Mouse (Mus musculus): ENCODE measurements around the gene Gm9887. TPM values are rescaled to one million over a fixed set of nuclear protein-coding genes. Genes with fewer than 3 reads are reported as not detected.

The Gm9887 gene
- polyA plus RNA-seq, 1 experiment = 6.5 TPM

GRCm38 (mm10) chr12:69402100-69402499 is 29.8 kb upstream of the Gm9887 start:
- Histone ChIP-seq H3K27me3 (ENCODE audit: control insufficient read depth, insufficient read depth, insufficient read length) (no peaks in the 10 kb centered on the region), H3K79me3 (ENCODE audit: low read depth) (no peaks in the 10 kb centered on the region), H3ac (ENCODE audit: control insufficient read depth, insufficient read length, low read depth) (peak overlapping the region; percentile 56), H3K4me3 (ENCODE audit: insufficient read depth, poor library complexity, severe bottlenecking) (no peak overlapping the region), H3K79me2 (ENCODE audit: control insufficient read depth, insufficient read depth) (no peaks in the 10 kb centered on the region), H3K36me3 (ENCODE audit: control insufficient read depth, insufficient read depth) (no peaks in the 10 kb centered on the region)
- TF ChIP-seq MYOD1 (IDR thresholded peaks at IDR 0.05; ENCODE audit: control insufficient read depth, insufficient read length, low read depth) (no peak), USF1 (IDR thresholded peaks at IDR 0.05; ENCODE audit: low read depth) (peak; percentile 15), CTCF (IDR thresholded peaks at IDR 0.05; ENCODE audit: control insufficient read depth, insufficient read depth, insufficient read length) (no peak), MYOG (IDR thresholded peaks at IDR 0.05; ENCODE audit: control insufficient read depth, extremely low read depth, insufficient read length) (no peak)

GRCm38 (mm10) chr12:69400871-69401286 is 28.6 kb upstream of the Gm9887 start:
- H3K4me3 ChIP-seq (ENCODE audit: insufficient read depth, poor library complexity, severe bottlenecking) = no peak overlapping the region
- H3K27me3 ChIP-seq (ENCODE audit: control insufficient read depth, insufficient read depth, insufficient read length) = no peaks in the 10 kb centered on the region
- no peak for TF ChIP-seq USF1 (IDR thresholded peaks at IDR 0.05; ENCODE audit: low read depth)
- no peak for TF ChIP-seq CEBPB (IDR thresholded peaks at IDR 0.05; ENCODE audit: low read depth)
- TF ChIP-seq MYOD1 (IDR thresholded peaks at IDR 0.05; ENCODE audit: control insufficient read depth, insufficient read length, low read depth) = no peak
- TF ChIP-seq MAX (IDR thresholded peaks at IDR 0.05) = no peak
- TF ChIP-seq FOSL1 (IDR thresholded peaks at IDR 0.05; ENCODE audit: insufficient read depth, low read length, poor library complexity, severe bottlenecking) = no peak
- no peak for TF ChIP-seq MYOG (IDR thresholded peaks at IDR 0.05; ENCODE audit: control insufficient read depth, extremely low read depth, insufficient read length)
- TF ChIP-seq CTCF (IDR thresholded peaks at IDR 0.05; ENCODE audit: control insufficient read depth, insufficient read depth, insufficient read length) = no peak
- no peaks in the 10 kb centered on the region for H3K79me3 ChIP-seq (ENCODE audit: low read depth)
- no peaks in the 10 kb centered on the region for H3K79me2 ChIP-seq (ENCODE audit: control insufficient read depth, insufficient read depth)
- H3ac ChIP-seq (ENCODE audit: control insufficient read depth, insufficient read length, low read depth) = no peak overlapping the region
- no peaks in the 10 kb centered on the region for H3K36me3 ChIP-seq (ENCODE audit: control insufficient read depth, insufficient read depth)

- no peaks in the 10 kb centered on the region for H3K79me3 ChIP-seq (ENCODE audit: low read depth)
- H3K4me3 ChIP-seq (ENCODE audit: insufficient read depth, poor library complexity, severe bottlenecking) = no peak overlapping the region
- TF ChIP-seq MAX (IDR thresholded peaks at IDR 0.05) (no peak), FOSL1 (IDR thresholded peaks at IDR 0.05; ENCODE audit: insufficient read depth, low read length, poor library complexity, severe bottlenecking) (no peak), MYOD1 (IDR thresholded peaks at IDR 0.05; ENCODE audit: control insufficient read depth, insufficient read length, low read depth) (no peak)
- no peaks in the 10 kb centered on the region for H3K36me3 ChIP-seq (ENCODE audit: control insufficient read depth, insufficient read depth)
- H3ac ChIP-seq (ENCODE audit: control insufficient read depth, insufficient read length, low read depth) = no peak overlapping the region
- no peaks in the 10 kb centered on the region for H3K79me2 ChIP-seq (ENCODE audit: control insufficient read depth, insufficient read depth)
- H3K27me3 ChIP-seq (ENCODE audit: control insufficient read depth, insufficient read depth, insufficient read length) = no peaks in the 10 kb centered on the region
These were observed 28.1 kb upstream of the Gm9887 start for GRCm38 (mm10) chr12:69400367-69400766.

GRCm38 (mm10) chr12:69394456-69394855 is 22.2 kb upstream of the Gm9887 start:
- Histone ChIP-seq H3K27me3 (ENCODE audit: control insufficient read depth, insufficient read depth, insufficient read length) (no peaks in the 10 kb centered on the region), H3ac (ENCODE audit: control insufficient read depth, insufficient read length, low read depth) (no peak overlapping the region), H3K79me3 (ENCODE audit: low read depth) (no peaks in the 10 kb centered on the region), H3K4me3 (ENCODE audit: insufficient read depth, poor library complexity, severe bottlenecking) (no peak overlapping the region), H3K79me2 (ENCODE audit: control insufficient read depth, insufficient read depth) (no peaks in the 10 kb centered on the region), H3K36me3 (ENCODE audit: control insufficient read depth, insufficient read depth) (no peaks in the 10 kb centered on the region)
- TF ChIP-seq MYOD1 (IDR thresholded peaks at IDR 0.05; ENCODE audit: control insufficient read depth, insufficient read length, low read depth) (no peak), MAX (IDR thresholded peaks at IDR 0.05) (no peak), MYOG (IDR thresholded peaks at IDR 0.05; ENCODE audit: control insufficient read depth, extremely low read depth, insufficient read length) (no peak), CEBPB (IDR thresholded peaks at IDR 0.05; ENCODE audit: low read depth) (no peak), USF1 (IDR thresholded peaks at IDR 0.05; ENCODE audit: low read depth) (no peak), CTCF (IDR thresholded peaks at IDR 0.05; ENCODE audit: control insufficient read depth, insufficient read depth, insufficient read length) (no peak), FOSL1 (IDR thresholded peaks at IDR 0.05; ENCODE audit: insufficient read depth, low read length, poor library complexity, severe bottlenecking) (no peak)

GRCm38 (mm10) chr12:69393076-69393475 is 20.8 kb upstream of the Gm9887 start:
- Histone ChIP-seq H3K36me3 (ENCODE audit: control insufficient read depth, insufficient read depth) (no peaks in the 10 kb centered on the region), H3K4me3 (ENCODE audit: insufficient read depth, poor library complexity, severe bottlenecking) (no peak overlapping the region), H3ac (ENCODE audit: control insufficient read depth, insufficient read length, low read depth) (no peak overlapping the region), H3K79me2 (ENCODE audit: control insufficient read depth, insufficient read depth) (no peaks in the 10 kb centered on the region), H3K79me3 (ENCODE audit: low read depth) (no peaks in the 10 kb centered on the region), H3K27me3 (ENCODE audit: control insufficient read depth, insufficient read depth, insufficient read length) (no peaks in the 10 kb centered on the region)
- no peak for TF ChIP-seq CEBPB (IDR thresholded peaks at IDR 0.05; ENCODE audit: low read depth)
- no peak for TF ChIP-seq MYOG (IDR thresholded peaks at IDR 0.05; ENCODE audit: control insufficient read depth, extremely low read depth, insufficient read length)
- no peak for TF ChIP-seq USF1 (IDR thresholded peaks at IDR 0.05; ENCODE audit: low read depth)
- TF ChIP-seq MYOD1 (IDR thresholded peaks at IDR 0.05; ENCODE audit: control insufficient read depth, insufficient read length, low read depth) = no peak
- no peak for TF ChIP-seq FOSL1 (IDR thresholded peaks at IDR 0.05; ENCODE audit: insufficient read depth, low read length, poor library complexity, severe bottlenecking)
- no peak for TF ChIP-seq CTCF (IDR thresholded peaks at IDR 0.05; ENCODE audit: control insufficient read depth, insufficient read depth, insufficient read length)
- TF ChIP-seq MAX (IDR thresholded peaks at IDR 0.05) = no peak

GRCm38 (mm10) chr12:69390000-69390698 is 17.9 kb upstream of the Gm9887 start:
- Histone ChIP-seq H3K4me3 (ENCODE audit: insufficient read depth, poor library complexity, severe bottlenecking) (no peak overlapping the region), H3K36me3 (ENCODE audit: control insufficient read depth, insufficient read depth) (no peaks in the 10 kb centered on the region), H3ac (ENCODE audit: control insufficient read depth, insufficient read length, low read depth) (no peak overlapping the region), H3K79me2 (ENCODE audit: control insufficient read depth, insufficient read depth) (no peaks in the 10 kb centered on the region), H3K79me3 (ENCODE audit: low read depth) (no peaks in the 10 kb centered on the region), H3K27me3 (ENCODE audit: control insufficient read depth, insufficient read depth, insufficient read length) (no peaks in the 10 kb centered on the region)
- TF ChIP-seq MYOG (IDR thresholded peaks at IDR 0.05; ENCODE audit: control insufficient read depth, extremely low read depth, insufficient read length) (no peak), FOSL1 (IDR thresholded peaks at IDR 0.05; ENCODE audit: insufficient read depth, low read length, poor library complexity, severe bottlenecking) (no peak), CEBPB (IDR thresholded peaks at IDR 0.05; ENCODE audit: low read depth) (no peak), CTCF (IDR thresholded peaks at IDR 0.05; ENCODE audit: control insufficient read depth, insufficient read depth, insufficient read length) (no peak), MAX (IDR thresholded peaks at IDR 0.05) (no peak), MYOD1 (IDR thresholded peaks at IDR 0.05; ENCODE audit: control insufficient read depth, insufficient read length, low read depth) (no peak)
